ENCODE assay signal across 8 mouse cellular contexts in genomic region chr4:117915489-117916105, GRCm38 (mm10). TPM values are rescaled to one million over a fixed set of nuclear protein-coding genes. Genes with fewer than 3 reads are reported as not detected.
A peak's percentile ranks its signal among the peaks of the same experiment; 100 is the strongest.
DNase-seq lines count a peak whose midpoint lies in the region; ATAC-seq and TF ChIP-seq lines count a peak whose summit lies in the region.

No protein-coding gene starts in this region.

- no peak for ATAC-seq in intestine, postnatal 0 days
- ATAC-seq in neural tube, embryonic 11.5 days (ENCODE audit: insufficient read depth, low FRiP score, low TSS enrichment): no peak

- H3K9ac ChIP-seq in intestine, postnatal 0 days (ENCODE audit: low read depth, low read length): peak overlapping the region; percentile 59; the same call in 1 of the 2 replicates
- peak overlapping the region; percentile 79 for H3K9ac ChIP-seq in neural tube, embryonic 11.5 days (ENCODE audit: low read length)

- H3K4me3 ChIP-seq in thymus, adult 2 months (ENCODE audit: control insufficient read depth, insufficient read depth, low read length): peak overlapping the region; percentile 73
- H3K4me3 ChIP-seq in intestine, postnatal 0 days (ENCODE audit: low read depth, low read length): peak overlapping the region; percentile 79
- H3K4me3 ChIP-seq in neural tube, embryonic 11.5 days (ENCODE audit: low read depth, low read length): peak overlapping the region; percentile 72

- no peak for TF ChIP-seq POLR2A in thymus, adult 2 months (IDR thresholded peaks at IDR 0.05; ENCODE audit: control insufficient read depth, extremely low read depth, insufficient read depth, low read length, poor library complexity)

- 0 out of 2 replicates have a peak overlapping the region, but pooled peaks have one; percentile 2 for H3K27ac ChIP-seq in thymus, adult 2 months (ENCODE audit: control insufficient read depth, insufficient read depth, low read length)
- H3K27ac ChIP-seq in intestine, postnatal 0 days (ENCODE audit: low read depth, low read length): no peak overlapping the region
- no peak overlapping the region for H3K27ac ChIP-seq in neural tube, embryonic 11.5 days (ENCODE audit: low read depth, low read length)

- no peak for TF ChIP-seq CTCF in thymus, adult 2 months (IDR thresholded peaks at IDR 0.05; ENCODE audit: borderline replicate concordance, control insufficient read depth, extremely low read depth, insufficient read depth, low read length, poor library complexity)
- TF ChIP-seq CTCF in intestine, postnatal 0 days (IDR thresholded peaks at IDR 0.05; ENCODE audit: low read depth): no peak

- H3K4me1 ChIP-seq in thymus, adult 2 months (replicated peaks; ENCODE audit: control insufficient read depth, insufficient read depth, low read length): peaks cover 15% of the 10 kb centered on the region
- peaks cover 11% of the 10 kb centered on the region for H3K4me1 ChIP-seq in intestine, postnatal 0 days (replicated peaks; ENCODE audit: control insufficient read depth, insufficient read depth, low read length)
- H3K4me1 ChIP-seq in neural tube, embryonic 11.5 days (ENCODE audit: control insufficient read depth, insufficient read depth, low read length): peaks cover 20% of the 10 kb centered on the region

- H3K4me2 ChIP-seq in intestine, postnatal 0 days (replicated peaks; ENCODE audit: low read depth): peak overlapping the region; percentile 98
- H3K4me2 ChIP-seq in neural tube, embryonic 11.5 days (ENCODE audit: low read depth): peak overlapping the region; percentile 66

- H3K36me3 ChIP-seq in thymus, adult 2 months (ENCODE audit: control insufficient read depth, insufficient read depth, low read length): no peaks in the 10 kb centered on the region
- H3K36me3 ChIP-seq in intestine, postnatal 0 days (ENCODE audit: control insufficient read depth, insufficient read depth): peaks cover 16% of the 10 kb centered on the region; the same call in 1 of the 2 replicates
- 0 out of 2 replicates have a peak, but pooled peaks cover 2% of the 10 kb centered on the region for H3K36me3 ChIP-seq in neural tube, embryonic 11.5 days (ENCODE audit: control insufficient read depth, insufficient read depth, low read length)

- under 1% methylated on average over 19 of the region's 19 CpGs for WGBS in thymus, adult 2 months
- 5% methylated on average over 19 of the region's 19 CpGs for WGBS in intestine, postnatal 0 days
- 9% methylated on average over 19 of the region's 19 CpGs for WGBS in neural tube, embryonic 11.5 days

- no peaks in the 10 kb centered on the region for H3K9me3 ChIP-seq in intestine, postnatal 0 days (ENCODE audit: control insufficient read depth)
- no peaks in the 10 kb centered on the region for H3K9me3 ChIP-seq in neural tube, embryonic 11.5 days (ENCODE audit: control insufficient read depth, low read length)

- H3K27me3 ChIP-seq in thymus, adult 2 months (ENCODE audit: control insufficient read depth, insufficient read depth, low read length): no peaks in the 10 kb centered on the region
- no peaks in the 10 kb centered on the region for H3K27me3 ChIP-seq in intestine, postnatal 0 days (replicated peaks; ENCODE audit: control insufficient read depth, insufficient read depth, low read length)
- no peaks in the 10 kb centered on the region for H3K27me3 ChIP-seq in neural tube, embryonic 11.5 days (ENCODE audit: control insufficient read depth, insufficient read depth, low read length)

- peak; percentile 63 for DNase-seq in cerebellum, adult 9-10 months
- no peak for DNase-seq in cerebellum, postnatal 4 days (ENCODE audit: low spot score in 2 of 2)
- DNase-seq in thymus, adult 2 months: peak; percentile 29
- no peak for DNase-seq in thymus, adult 18-20 months
- DNase-seq in neural tube, embryonic 11.5 days (ENCODE audit: low spot score): no peak
- no peak for DNase-seq in urinary bladder, adult 2 months (ENCODE audit: low spot score)
- DNase-seq in adrenal gland, adult 18-20 months (ENCODE audit: low spot score in 2 of 2): no peak

RNA-seq across cellular contexts. Expression of gene Ipo13, which starts 0.8 kb away (rescaled TPM):
- polyA plus RNA-seq in thymus, adult 2 months (2012; rRNA removed): 87.7 and 96.0 TPM in 2 replicates
- polyA plus RNA-seq in intestine, postnatal 0 days (2015; fragmentation: Nextera tagmentation; extraction: Ambion mirVana): 15.8 and 18.2 TPM in 2 replicates
- polyA plus RNA-seq in neural tube, embryonic 11.5 days (2014; fragmentation: Nextera tagmentation; extraction: Ambion mirVana): 56.3 and 67.0 TPM in 2 replicates
- 40.0 and 40.5 TPM in 2 replicates for polyA plus RNA-seq in urinary bladder, adult 2 months (2012; rRNA removed)
- 10 to 100 TPM; 51.6 to 56.3 TPM for total RNA-seq in adrenal gland, adult 18-20 months (2021)

RNA-seq across cellular contexts. Expression of gene Artn, which starts 14.0 kb away (rescaled TPM):
- 0.26 and 0.27 TPM in 2 replicates for polyA plus RNA-seq in thymus, adult 2 months (2012; rRNA removed)
- 1.2 and 1.3 TPM in 2 replicates for polyA plus RNA-seq in intestine, postnatal 0 days (2015; fragmentation: Nextera tagmentation; extraction: Ambion mirVana)
- polyA plus RNA-seq in neural tube, embryonic 11.5 days (2014; fragmentation: Nextera tagmentation; extraction: Ambion mirVana): 1.5 and 1.7 TPM in 2 replicates
- 7.2 and 7.8 TPM in 2 replicates for polyA plus RNA-seq in urinary bladder, adult 2 months (2012; rRNA removed)
- under 1 TPM in 1 of 2 experiments, not detected in 1; 0.38 TPM for total RNA-seq in adrenal gland, adult 18-20 months (2021)

RNA-seq across cellular contexts. Expression of gene Dph2, which starts 23.8 kb away (rescaled TPM):
- polyA plus RNA-seq in thymus, adult 2 months (2012; rRNA removed): 38.8 and 45.8 TPM in 2 replicates
- polyA plus RNA-seq in intestine, postnatal 0 days (2015; fragmentation: Nextera tagmentation; extraction: Ambion mirVana): 5.0 and 5.5 TPM in 2 replicates
- 23.8 and 25.0 TPM in 2 replicates for polyA plus RNA-seq in neural tube, embryonic 11.5 days (2014; fragmentation: Nextera tagmentation; extraction: Ambion mirVana)
- polyA plus RNA-seq in urinary bladder, adult 2 months (2012; rRNA removed): 9.6 and 14.0 TPM in 2 replicates
- total RNA-seq in adrenal gland, adult 18-20 months (2021): 10 to 100 TPM; 11.7 to 13.3 TPM

RNA-seq across cellular contexts. Expression of gene Atp6v0b, which starts 28.5 kb away (rescaled TPM):
- 372 and 526 TPM in 2 replicates for polyA plus RNA-seq in thymus, adult 2 months (2012; rRNA removed)
- polyA plus RNA-seq in intestine, postnatal 0 days (2015; fragmentation: Nextera tagmentation; extraction: Ambion mirVana): 441 and 442 TPM in 2 replicates
- polyA plus RNA-seq in neural tube, embryonic 11.5 days (2014; fragmentation: Nextera tagmentation; extraction: Ambion mirVana): 235 and 249 TPM in 2 replicates
- polyA plus RNA-seq in urinary bladder, adult 2 months (2012; rRNA removed): 245 and 352 TPM in 2 replicates
- 100 to 1,000 TPM; 222 to 245 TPM for total RNA-seq in adrenal gland, adult 18-20 months (2021)

RNA-seq across cellular contexts. Expression of gene B4galt2, which starts 32.3 kb away (rescaled TPM):
- polyA plus RNA-seq in thymus, adult 2 months (2012; rRNA removed): 3.7 and 4.4 TPM in 2 replicates
- polyA plus RNA-seq in intestine, postnatal 0 days (2015; fragmentation: Nextera tagmentation; extraction: Ambion mirVana): 8.7 and 8.9 TPM in 2 replicates
- polyA plus RNA-seq in neural tube, embryonic 11.5 days (2014; fragmentation: Nextera tagmentation; extraction: Ambion mirVana): 30.9 and 32.1 TPM in 2 replicates
- polyA plus RNA-seq in urinary bladder, adult 2 months (2012; rRNA removed): 18.4 and 23.8 TPM in 2 replicates
- total RNA-seq in adrenal gland, adult 18-20 months (2021): 10 to 100 TPM in 1 of 2 experiments, 1 to 10 TPM in 1; 9.9 to 12.9 TPM

Comparison
In these comparisons a context has a peak if more than half of its experiments do, and no peak if none do; other contexts are left out.
1. DNase-seq: peak in cerebellum, adult 9-10 months (single experiment) and thymus, adult 2 months (single experiment); none in cerebellum, postnatal 4 days (0 of 2), thymus, adult 18-20 months (0 of 2), neural tube, embryonic 11.5 days (single experiment), urinary bladder, adult 2 months (single experiment) and adrenal gland, adult 18-20 months (0 of 2).
2. Peak in every context shown above with its lines, with median percentiles within 50 percentile points of each other: H3K4me3 ChIP-seq.